Mouse (Mus musculus) thymus, adult 2 months (tissue): Measurements from ENCODE around the gene Rhpn2.

Experiments used
- CTCF ChIP-seq: fragments of 200-500 bp; IDR thresholded peaks from 2 replicates; pipeline ENCODE4 v1.5.1; 2012; ENCODE audit warnings: mild to moderate bottlenecking, control low read depth, low read length, moderate library complexity, borderline replicate concordance; ENCODE audit not compliant: control insufficient read depth, poor library complexity, insufficient read depth; ENCODE audit errors: extremely low read depth
- POLR2A ChIP-seq: fragments of 200-500 bp; IDR thresholded peaks from 2 replicates; pipeline ENCODE4 v1.6.1; 2012; ENCODE audit warnings: mild to moderate bottlenecking, low read length, control low read depth, moderate library complexity; ENCODE audit not compliant: control insufficient read depth, poor library complexity, insufficient read depth; ENCODE audit errors: extremely low read depth

DNA sequence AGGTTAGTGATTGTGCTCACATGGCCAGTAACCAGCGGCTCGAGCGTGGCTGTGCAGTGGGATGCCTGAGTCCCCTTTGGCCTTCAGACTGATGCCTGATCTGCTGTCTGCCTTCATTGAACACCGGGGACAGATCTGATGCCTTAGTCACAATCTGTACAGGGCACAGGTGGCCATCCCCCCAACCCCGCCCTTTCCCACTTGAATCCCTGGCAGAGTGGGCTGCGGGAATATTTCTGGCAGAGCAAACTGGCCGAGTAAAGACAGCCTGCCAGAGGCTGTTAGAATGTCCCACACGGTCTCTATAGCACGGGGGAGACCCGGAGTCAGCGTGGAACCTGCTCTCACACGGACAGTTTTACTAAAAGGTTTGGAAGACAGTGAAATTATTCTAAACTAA, 23.7 kb downstream of the Rhpn2 start:
- no peak for TF ChIP-seq POLR2A
- TF ChIP-seq CTCF: no peak
